Mouse (Mus musculus) ES-Bruce4 (cell line): ENCODE data around the gene Tmx2. TPM values are rescaled to one million over a fixed set of nuclear protein-coding genes. Genes with fewer than 3 reads are reported as not detected.

Experiments used
- H3K27ac ChIP-seq: 2 replicates; pipeline ENCODE4 v1.5.1; 2012; ENCODE audit warnings: low read length, inconsistent platforms; ENCODE audit not compliant: insufficient read depth
- H3K27me3 ChIP-seq: 2 replicates; pipeline ENCODE4 v1.6.1; 2012; ENCODE audit warnings: mild to moderate bottlenecking, low read length, inconsistent platforms; ENCODE audit not compliant: control insufficient read depth, poor library complexity, insufficient read depth, severe bottlenecking
- H3K36me3 ChIP-seq: 2 replicates; pipeline ENCODE4 v1.6.1; 2012; ENCODE audit warnings: inconsistent platforms, mild to moderate bottlenecking, low read length, moderate library complexity; ENCODE audit not compliant: control insufficient read depth, poor library complexity, insufficient read depth, severe bottlenecking
- H3K4me1 ChIP-seq: one replicate; pipeline ENCODE4 v1.8.1; 2011; ENCODE audit warnings: low read length; ENCODE audit not compliant: control insufficient read depth, insufficient read depth
- H3K4me3 ChIP-seq: 2 replicates; pipeline ENCODE4 v1.5.1; 2011; ENCODE audit warnings: low read depth, mild to moderate bottlenecking, low read length
- H3K9ac ChIP-seq: 2 replicates; pipeline ENCODE4 v1.6.1; 2012; ENCODE audit warnings: low read depth, mild to moderate bottlenecking, inconsistent platforms; ENCODE audit not compliant: poor library complexity, severe bottlenecking
- H3K9me3 ChIP-seq: replicated peaks from 2 replicates; pipeline ENCODE4 v1.6.1; 2012; ENCODE audit warnings: mild to moderate bottlenecking, low read length, inconsistent platforms; ENCODE audit not compliant: control insufficient read depth, poor library complexity, insufficient read depth, severe bottlenecking
- CTCF ChIP-seq: IDR thresholded peaks from one replicate; pipeline ENCODE4 v1.8.1; 2011; ENCODE audit warnings: low read depth, low read length
- EP300 ChIP-seq: IDR thresholded peaks from 2 replicates; pipeline ENCODE4 v1.6.1; 2011; ENCODE audit warnings: low read depth, low read length; ENCODE audit not compliant: insufficient read depth
- POLR2A ChIP-seq: IDR thresholded peaks from one replicate; pipeline ENCODE4 v1.8.1; 2011; ENCODE audit warnings: low read length; ENCODE audit not compliant: insufficient read depth
- polyA plus RNA-seq: library from polyadenylated mRNA; stranded (reverse); fragments of >200 nt; gene quantifications from 2 replicates; pipeline ENCODE4 v1.2.4, GENCODE M21; 2011; ENCODE audit warnings: low read depth; ENCODE audit not compliant: missing spikeins, insufficient read depth, insufficient read length

Tmx2 gene
- polyA plus RNA-seq, 1 experiment, result 63.5 TPM

- TF ChIP-seq EP300 (no peak), CTCF (no peak), POLR2A (peak; percentile 58)
- Histone ChIP-seq H3K4me3 (peak within 1 kb of the TSS; percentile 96), H3K36me3 (peaks cover 12% of the 10 kb centered on the region), H3K27me3 (no peaks in the 10 kb centered on the region), H3K4me1 (no peaks in the 10 kb centered on the region), H3K9me3 (no peaks in the 10 kb centered on the region), H3K27ac (peak within 1 kb of the TSS; percentile 69), H3K9ac (peak within 1 kb of the TSS; percentile 98)
These were observed 36.0 kb upstream of the Tmx2 start, which contains the start of gene Zdhhc5 for GRCm38 (mm10) chr2:84714811-84715561. Zdhhc5 (minus strand) TSS chr2:84715180.

- Histone ChIP-seq H3K4me1 (no peaks in the 10 kb centered on the region), H3K9ac (peak overlapping the region; percentile 98), H3K4me3 (peak overlapping the region; percentile 96), H3K36me3 (peaks cover 17% of the 10 kb centered on the region), H3K27me3 (no peaks in the 10 kb centered on the region), H3K27ac (peak overlapping the region; percentile 69), H3K9me3 (no peaks in the 10 kb centered on the region)
- no peak for TF ChIP-seq POLR2A
These were observed 35.5 kb upstream of the Tmx2 start for GRCm38 (mm10) chr2:84714422-84714810.

GRCm38 (mm10) chr2:84711898-84712297 lies 33.0 kb upstream of the Tmx2 start:
- Histone ChIP-seq H3K4me3 (no peak overlapping the region), H3K9ac (no peak overlapping the region), H3K36me3 (peaks cover 24% of the 10 kb centered on the region), H3K27ac (no peak overlapping the region), H3K27me3 (no peaks in the 10 kb centered on the region), H3K4me1 (no peaks in the 10 kb centered on the region), H3K9me3 (no peaks in the 10 kb centered on the region)
- no peak for TF ChIP-seq EP300
- no peak for TF ChIP-seq CTCF
- no peak for TF ChIP-seq POLR2A

GRCm38 (mm10) chr2:84707523-84707922 lies 28.6 kb upstream of the Tmx2 start:
- Histone ChIP-seq H3K9ac (no peak overlapping the region), H3K27me3 (no peaks in the 10 kb centered on the region), H3K36me3 (peaks cover 28% of the 10 kb centered on the region), H3K9me3 (no peaks in the 10 kb centered on the region), H3K27ac (no peak overlapping the region), H3K4me3 (no peak overlapping the region), H3K4me1 (no peaks in the 10 kb centered on the region)
- no peak for TF ChIP-seq EP300
- TF ChIP-seq CTCF, result no peak
- TF ChIP-seq POLR2A, result no peak

GRCm38 (mm10) chr2:84705295-84705694 lies 26.4 kb upstream of the Tmx2 start:
- TF ChIP-seq POLR2A (no peak), CTCF (no peak), EP300 (no peak)
- Histone ChIP-seq H3K27me3 (no peaks in the 10 kb centered on the region), H3K4me1 (no peaks in the 10 kb centered on the region), H3K9me3 (no peaks in the 10 kb centered on the region), H3K9ac (no peak overlapping the region), H3K27ac (peak overlapping the region; percentile 32; the same call in 1 of the 2 replicates), H3K36me3 (peaks cover 21% of the 10 kb centered on the region), H3K4me3 (no peak overlapping the region)

GRCm38 (mm10) chr2:84704329-84704728 lies 25.4 kb upstream of the Tmx2 start:
- no peaks in the 10 kb centered on the region for H3K9me3 ChIP-seq
- TF ChIP-seq CTCF (no peak), POLR2A (no peak), EP300 (no peak)
- 0 out of 2 replicates have a peak overlapping the region, but pooled peaks have one; percentile 6 for H3K27ac ChIP-seq
- no peaks in the 10 kb centered on the region for H3K4me1 ChIP-seq
- H3K4me3 ChIP-seq, result no peak overlapping the region
- H3K36me3 ChIP-seq, result peaks cover 13% of the 10 kb centered on the region
- no peaks in the 10 kb centered on the region for H3K27me3 ChIP-seq
- H3K9ac ChIP-seq, result no peak overlapping the region
